Mouse (Mus musculus) adrenal gland, postnatal 0 days (tissue): Measurements from ENCODE around the gene Ugt2b5. TPM values are rescaled to one million over a fixed set of nuclear protein-coding genes. Genes with fewer than 3 reads are reported as not detected.

ENCODE experiments used
- polyA plus RNA-seq: library from polyadenylated mRNA; unstranded; fragments of >200 nt; fragmentation: Nextera tagmentation; extraction: Ambion mirVana; gene quantifications from 2 replicates; pipeline ENCODE4 v1.2.1, GENCODE M21; 2015

Gene Ugt2b5
- 2.7 and 5.0 TPM in 2 replicates for polyA plus RNA-seq

GRCm38 (mm10) chr5:87140196-87140595 is at the start of gene Ugt2b5:
Gene Ugt2b5, minus strand, starts transcription at chr5:87140318.

GRCm38 (mm10) chr5:87092346-87093027 is 47.6 kb downstream of the Ugt2b5 start, which contains the start of gene Ugt2b36:
Gene Ugt2b36, minus strand, starts transcription at chr5:87092555.

Other genes with a start within 250 kb of the Ugt2b5 start
- gene Ugt2b34, start 233.4 kb downstream of the Ugt2b5 start, polyA plus RNA-seq = 1.9 and 2.3 TPM in 2 replicates
- gene Ugt2b1, start 213.8 kb downstream of the Ugt2b5 start, polyA plus RNA-seq = 0.09 and 0.21 TPM in 2 replicates
- 0.07 and 0.16 TPM in 2 replicates for gene Ugt2b35, start 139.5 kb downstream of the Ugt2b5 start, polyA plus RNA-seq
- gene Ugt2b36, start 47.8 kb downstream of the Ugt2b5 start, polyA plus RNA-seq = 0.23 and 0.43 TPM in 2 replicates
- gene Ugt2b37, start 114.5 kb upstream of the Ugt2b5 start, polyA plus RNA-seq = not detected in 2 replicates
- not detected in 2 replicates for gene Ugt2a3, start 196.9 kb upstream of the Ugt2b5 start, polyA plus RNA-seq